Comparison of ENCODE assay signal across 9 mouse cellular contexts in the genomic region with DNA sequence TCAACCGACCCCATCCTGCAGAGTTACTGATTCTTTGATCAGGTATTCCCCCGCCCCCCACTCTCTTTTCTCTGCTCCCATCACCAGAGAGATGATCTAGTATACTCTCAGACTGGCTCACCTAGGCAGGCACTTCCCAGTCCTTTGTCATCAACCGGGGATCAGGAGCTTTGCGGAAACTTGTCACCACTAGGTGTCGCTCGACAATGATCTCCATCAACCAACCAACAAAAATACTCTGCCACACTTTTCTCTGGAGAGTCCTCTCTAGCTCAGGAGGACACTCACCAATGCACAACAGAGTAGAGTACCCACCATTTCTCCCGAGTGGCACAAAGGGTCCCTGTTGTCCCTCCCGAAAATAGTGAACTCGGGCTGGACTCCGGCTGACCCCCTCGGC.
DNase-seq lines count a peak whose midpoint lies in the region; ATAC-seq and TF ChIP-seq lines count a peak whose summit lies in the region.
"Had no signal": no experiment of that assay in that cellular context is flagged by ENCODE, and none has a peak within 500 bp of the region (broad histone marks: within the 10 kb centered on the region; RNA-seq: fewer than 3 reads in every experiment).

No protein-coding gene starts in this region.

- no peaks in the 10 kb centered on the region for H3K27me3 ChIP-seq in hindbrain, embryonic 12.5 days
- H3K27me3 ChIP-seq: CH12.LX had no signal

- peak; percentile 62 for ATAC-seq in hindbrain, embryonic 12.5 days (ENCODE audit: low FRiP score)

- in situ Hi-C loops in ES-E14 (cut with MboI; ENCODE audit: low sequenced_read_pairs in 2 of 2, unreplicated experiment in 2 of 2), result no loop called here

- 40% methylated on average over 11 of the region's 11 CpGs for WGBS in hindbrain, embryonic 12.5 days
- WGBS in olfactory bulb, adult 2 months, result 31% methylated on average over 11 of the region's 11 CpGs

- H3K9ac ChIP-seq in ES-E14 (ENCODE audit: insufficient read depth, low read depth, low read length, poor library complexity, severe bottlenecking), result no peak overlapping the region
- H3K9ac ChIP-seq in hindbrain, embryonic 12.5 days, result no peak overlapping the region

- H3K27ac ChIP-seq in ES-E14 (ENCODE audit: insufficient read depth, low read depth, low read length, poor library complexity, severe bottlenecking), result no peak overlapping the region
- H3K27ac ChIP-seq in hindbrain, embryonic 12.5 days, result no peak overlapping the region
- H3K27ac ChIP-seq in left cerebral cortex, adult 2 months, result no peak overlapping the region
- no peak overlapping the region for H3K27ac ChIP-seq in olfactory bulb, adult 2 months (ENCODE audit: insufficient read depth, low read depth, low read length)

- H3K9me3 ChIP-seq in ES-E14 (ENCODE audit: control insufficient read depth, insufficient read depth, low read depth, low read length), result no peaks in the 10 kb centered on the region
- no peaks in the 10 kb centered on the region for H3K9me3 ChIP-seq in hindbrain, embryonic 12.5 days (replicated peaks)

- H3K36me3 ChIP-seq in ES-E14 (ENCODE audit: control insufficient read depth, insufficient read depth, low read length, poor library complexity, severe bottlenecking), result no peaks in the 10 kb centered on the region
- no peaks in the 10 kb centered on the region for H3K36me3 ChIP-seq in hindbrain, embryonic 12.5 days

- H3K4me1 ChIP-seq in ES-E14 (ENCODE audit: control insufficient read depth in 2 of 2, insufficient read depth in 2 of 2, low read length in 2 of 2, poor library complexity in 1 of 2), result no peaks in the 10 kb centered on the region
- H3K4me1 ChIP-seq in hindbrain, embryonic 12.5 days, result no peaks in the 10 kb centered on the region
- H3K4me1 ChIP-seq in olfactory bulb, adult 2 months (ENCODE audit: control insufficient read depth, insufficient read depth, low read length), result no peaks in the 10 kb centered on the region

- DNase-seq in cerebellum, adult 11-12 months, result peak; percentile 3
- no peak for DNase-seq in cerebellum, adult 9-11 months
- peak; percentile 78 for DNase-seq in ES-E14 (ENCODE audit: low read depth, low spot score)
- DNase-seq in cerebellum, postnatal 25 days, result peak; percentile 45 to 72
- peak; percentile 36 to 43 for DNase-seq in left cerebral cortex, adult 2 months (ENCODE audit: extremely low spot score in 1 of 2, low spot score in 2 of 2)
- no peak for DNase-seq in thymus, adult 18-20 months

- TF ChIP-seq POLR2A in olfactory bulb, adult 2 months (IDR thresholded peaks at IDR 0.05; ENCODE audit: insufficient read depth, low read depth, low read length), result no peak

- intact Hi-C loops in left cerebral cortex, adult 2 months (cut with DNase I), result loop anchor here (10.0 kb wide), 1 partner anchor 591 kb away; the partner anchor contains the start of gene Dsel

- H3K4me2 ChIP-seq in hindbrain, embryonic 12.5 days (replicated peaks), result no peak overlapping the region

- peak; percentile 54 for TF ChIP-seq CTCF in left cerebral cortex, adult 2 months (IDR thresholded peaks at IDR 0.05)
- TF ChIP-seq CTCF in olfactory bulb, adult 2 months (IDR thresholded peaks at IDR 0.05; ENCODE audit: insufficient read depth, low read depth, low read length), result 0 out of 2 replicates have a peak, but pooled peaks have one; percentile 30

- no peak overlapping the region for H3K4me3 ChIP-seq in ES-E14 (ENCODE audit: insufficient read depth in 1 of 2, low read depth in 1 of 2, low read length in 2 of 2, poor library complexity in 1 of 2, severe bottlenecking in 1 of 2)
- H3K4me3 ChIP-seq in hindbrain, embryonic 12.5 days, result no peak overlapping the region
- no peak overlapping the region for H3K4me3 ChIP-seq in left cerebral cortex, adult 2 months
- H3K4me3 ChIP-seq in olfactory bulb, adult 2 months (ENCODE audit: insufficient read depth, low read depth, low read length), result no peak overlapping the region

TF ChIP-seq in ES-E14, 5 proteins besides CTCF, POLR2A, EP300 and RAD21:
- TF ChIP-seq ZNF384 (IDR thresholded peaks at IDR 0.05; ENCODE audit: low read depth, low read length) (no peak), ZC3H11A (IDR thresholded peaks at IDR 0.05; ENCODE audit: borderline replicate concordance, low read depth, low read length) (0 out of 2 replicates have a peak, but pooled peaks have one; percentile 20)

Comparison
In these comparisons a context has a peak if more than half of its experiments do, and no peak if none do; other contexts are left out.
1. DNase-seq: peak in cerebellum, adult 11-12 months (single experiment), ES-E14 (single experiment), cerebellum, postnatal 25 days (2 of 2) and left cerebral cortex, adult 2 months (2 of 2); none in cerebellum, adult 9-11 months (single experiment) and thymus, adult 18-20 months (0 of 2).